Mouse (Mus musculus) bone marrow, adult 2 months (tissue): ENCODE measurements around the gene E130309D02Rik. TPM values are rescaled to one million over a fixed set of nuclear protein-coding genes. Genes with fewer than 3 reads are reported as not detected.
A peak's percentile ranks its signal among the peaks of the same experiment; 100 is the strongest.

ENCODE experiments used
- H3K27ac ChIP-seq: fragments of 200-500 bp; 2 replicates; pipeline ENCODE4 v1.5.1; 2012; ENCODE audit warnings: low read depth, mild to moderate bottlenecking, control low read depth, inconsistent platforms, low read length; ENCODE audit not compliant: control insufficient read depth, poor library complexity, insufficient read depth
- H3K4me1 ChIP-seq: fragments of 200-500 bp; 2 replicates; pipeline ENCODE4 v1.6.1; 2011; ENCODE audit warnings: low read length; ENCODE audit not compliant: control insufficient read depth, insufficient read depth
- H3K4me3 ChIP-seq: fragments of 200-500 bp; replicated peaks from 2 replicates; pipeline ENCODE3; 2011; ENCODE audit warnings: mild to moderate bottlenecking, low read depth, low read length, control low read depth; ENCODE audit not compliant: control insufficient read depth
- CTCF ChIP-seq: fragments of 200-500 bp; IDR thresholded peaks from 2 replicates; pipeline ENCODE4 v1.5.1; 2011; ENCODE audit warnings: low read length, control low read depth; ENCODE audit not compliant: control insufficient read depth, insufficient read depth
- POLR2A ChIP-seq: fragments of 200-500 bp; IDR thresholded peaks from 2 replicates; pipeline ENCODE4 v1.6.1; 2011; ENCODE audit warnings: low read depth, mild to moderate bottlenecking, control low read depth, low read length, borderline replicate concordance; ENCODE audit not compliant: control insufficient read depth
- WGBS: fragments of 180-500 bp; shearing (Covaris S2); methylation state at CpG from one replicate; pipeline ENCODE4 v1.1.7; 2018; 5-methylcytosine and 5-hydroxymethylcytosine counted together
- polyA plus RNA-seq: library from polyadenylated mRNA; stranded (reverse); fragments of >200 nt; gene quantifications from 2 replicates; pipeline ENCODE4 v1.2.4, GENCODE M21; 2011; ENCODE audit warnings: low replicate concordance; ENCODE audit not compliant: missing spikeins, insufficient read depth, insufficient read length

The E130309D02Rik gene
- polyA plus RNA-seq, 1 experiment: 13.1 TPM

DNA sequence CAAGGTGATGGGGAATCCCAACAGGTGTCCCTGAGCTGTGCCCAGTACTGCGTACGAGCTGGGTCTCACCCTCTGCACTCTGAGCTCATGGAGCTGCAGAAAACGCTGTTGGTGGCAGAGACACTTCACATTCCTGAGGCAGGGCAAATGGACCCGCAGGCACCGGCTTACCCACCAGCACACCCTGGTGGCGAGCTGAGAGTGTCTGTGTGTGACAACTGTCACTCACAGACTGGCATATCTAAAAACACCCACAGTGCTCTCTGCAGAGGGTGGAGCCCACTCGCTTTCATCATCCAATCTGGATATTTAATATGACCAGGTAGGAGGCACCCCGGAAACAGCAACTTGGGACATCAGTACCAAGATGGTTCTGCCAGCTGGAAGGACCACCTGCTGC lies 13.9 kb downstream of the E130309D02Rik start:
- no peak for TF ChIP-seq POLR2A
- peak; percentile 40; the same call in 1 of the 2 replicates for TF ChIP-seq CTCF
- 73% methylated on average over 8 of the region's 8 CpGs for WGBS
- Histone ChIP-seq H3K27ac (no peak overlapping the region), H3K4me3 (no peak overlapping the region), H3K4me1 (no peaks in the 10 kb centered on the region)

DNA sequence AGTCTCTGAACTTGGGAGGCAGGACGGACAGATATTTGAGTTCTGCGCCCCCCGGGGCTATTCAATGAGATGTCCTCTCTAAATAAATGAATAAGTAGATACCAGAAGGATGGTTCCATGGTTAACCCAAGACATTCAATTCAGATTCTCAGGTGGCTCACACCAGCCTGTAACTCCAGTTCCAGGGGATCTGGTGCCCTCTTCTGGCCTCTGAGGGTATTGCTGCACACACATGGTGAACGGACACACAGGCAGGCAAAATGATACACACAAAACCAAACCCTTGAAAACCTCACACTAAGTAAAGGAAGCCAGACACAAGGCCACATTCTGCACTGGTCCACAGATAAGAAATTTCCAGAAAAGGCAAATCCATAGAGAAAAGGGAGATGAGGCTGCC lies 15.5 kb downstream of the E130309D02Rik start:
- WGBS: 87% methylated on average over 4 of the region's 4 CpGs

DNA sequence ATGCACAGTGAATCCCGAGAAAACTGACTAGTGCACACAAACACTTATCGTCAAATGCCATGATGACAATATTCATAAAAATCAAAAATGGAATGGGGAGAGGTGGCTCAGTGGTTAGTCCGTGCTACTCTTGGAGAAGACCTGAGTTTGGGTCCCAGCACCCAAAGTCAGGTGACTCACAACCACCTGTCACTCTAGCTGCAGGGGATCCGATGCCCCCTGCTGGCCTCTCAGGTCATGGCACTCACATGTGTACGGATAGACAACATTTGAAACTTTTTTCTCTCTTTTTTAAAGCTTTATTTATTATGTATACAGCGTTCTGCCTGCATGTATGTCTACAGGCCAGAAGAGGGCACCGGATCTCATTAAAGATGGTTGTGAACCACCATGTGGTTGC lies 16.8 kb downstream of the E130309D02Rik start:
- no peak overlapping the region for H3K27ac ChIP-seq
- TF ChIP-seq CTCF: peak; percentile 35; the same call in 1 of the 2 replicates
- TF ChIP-seq POLR2A: no peak
- H3K4me3 ChIP-seq: no peak overlapping the region
- WGBS: 91% methylated on average over 7 of the region's 7 CpGs
- H3K4me1 ChIP-seq: no peaks in the 10 kb centered on the region

More for the DNA sequence above, 15.5 kb downstream of the E130309D02Rik start:
- no peaks in the 10 kb centered on the region for H3K4me1 ChIP-seq
- TF ChIP-seq CTCF (peak; percentile 83), POLR2A (no peak)
- no peak overlapping the region for H3K27ac ChIP-seq
- H3K4me3 ChIP-seq: no peak overlapping the region

DNA sequence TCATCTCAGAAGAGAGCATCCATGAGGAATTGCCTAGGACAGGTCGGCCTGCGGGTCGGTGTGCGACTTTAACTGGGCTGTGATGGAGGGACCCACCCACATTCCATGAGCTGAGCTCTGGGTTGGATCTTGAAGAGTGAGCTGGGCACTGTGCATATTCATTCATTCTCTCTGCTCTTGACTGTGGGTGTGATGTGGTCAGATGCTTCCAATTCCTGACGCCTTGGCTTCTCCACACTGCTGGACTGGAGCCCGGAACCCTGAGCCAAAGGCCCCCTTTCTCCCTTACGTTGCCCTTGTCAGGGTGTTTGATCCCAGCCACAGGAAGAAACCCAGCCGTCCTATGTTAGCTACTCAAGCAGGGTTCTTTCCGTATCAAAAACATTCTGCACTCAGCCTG lies 17.2 kb downstream of the E130309D02Rik start:
- Histone ChIP-seq H3K4me3 (no peak overlapping the region), H3K4me1 (no peaks in the 10 kb centered on the region), H3K27ac (no peak overlapping the region)
- TF ChIP-seq CTCF: no peak
- TF ChIP-seq POLR2A: no peak
- 96% methylated on average over 9 of the region's 9 CpGs for WGBS

DNA sequence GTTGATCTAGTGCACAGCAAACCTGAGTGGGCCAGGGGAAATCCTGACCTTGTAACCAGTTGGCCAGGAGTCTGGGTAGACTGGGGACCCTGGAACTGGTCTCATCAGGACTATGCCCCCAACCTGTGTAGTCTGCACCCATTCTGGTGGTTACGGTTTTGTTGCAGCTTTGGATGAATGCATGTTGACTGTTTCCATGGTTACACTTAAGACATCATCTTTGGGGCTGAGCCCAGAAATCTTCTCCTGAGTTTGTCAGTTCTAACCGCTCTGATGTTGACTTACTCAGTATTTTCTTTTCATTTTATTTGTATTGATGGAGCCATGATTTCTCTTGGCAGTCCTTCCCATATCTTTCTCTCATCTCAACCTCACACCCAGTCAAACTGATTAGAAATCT lies 19.8 kb downstream of the E130309D02Rik start:
- no peak overlapping the region for H3K27ac ChIP-seq
- WGBS: 81% methylated on average over 2 of the region's 2 CpGs
- no peak for TF ChIP-seq POLR2A
- no peak for TF ChIP-seq CTCF

DNA sequence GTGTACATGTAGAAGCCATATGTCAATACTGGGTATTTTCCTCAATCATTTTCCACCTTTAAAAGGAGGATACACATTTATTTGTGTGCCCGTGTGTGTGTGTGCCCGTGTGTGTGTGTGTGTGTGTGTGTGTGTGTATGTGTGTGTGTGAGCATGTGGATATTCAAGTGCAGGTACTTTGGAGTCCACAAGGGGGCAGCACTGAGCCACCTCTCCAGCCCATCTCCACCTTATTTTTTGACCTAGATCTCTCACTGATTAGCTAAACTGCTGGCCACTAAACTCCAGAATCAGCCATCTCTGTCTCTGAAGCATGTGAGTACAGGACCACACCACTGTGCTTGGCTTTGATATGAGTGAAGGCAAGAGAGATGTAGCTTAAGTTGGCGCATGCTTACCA lies 20.3 kb downstream of the E130309D02Rik start:
- 90% methylated on average over 3 of the region's 3 CpGs for WGBS
- H3K27ac ChIP-seq: no peak overlapping the region

More for the DNA sequence above, 19.8 kb downstream of the E130309D02Rik start:
- Histone ChIP-seq H3K4me1 (no peaks in the 10 kb centered on the region), H3K4me3 (no peak overlapping the region)

DNA sequence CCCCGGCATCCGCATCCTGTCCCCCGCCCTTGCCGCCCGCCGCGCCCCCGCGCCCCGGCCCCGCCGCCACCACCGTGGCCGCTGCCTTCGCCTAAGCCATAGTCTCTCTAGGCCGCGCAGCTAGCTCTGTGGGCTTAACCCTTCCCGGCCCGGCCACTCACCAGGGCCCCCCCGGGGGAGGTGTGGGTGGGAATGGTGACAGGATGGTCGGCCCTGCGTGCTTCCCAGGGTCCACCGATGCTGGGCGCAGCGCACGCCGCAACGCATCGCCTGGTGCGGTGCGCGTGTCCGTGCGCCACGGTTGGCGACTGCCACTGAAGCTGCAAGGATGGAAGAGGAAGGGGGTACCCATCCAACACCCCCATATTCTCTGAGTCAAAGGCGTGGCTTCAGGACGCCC lies 21.8 kb downstream of the E130309D02Rik start, which contains the start of gene Zfp853:
Zfp853 (minus strand) TSS at position 220 of the 400 bp plus-strand sequence.
- 6% methylated on average over 38 of the region's 38 CpGs for WGBS
- TF ChIP-seq CTCF: no peak
- no peak for TF ChIP-seq POLR2A
- Histone ChIP-seq H3K27ac (no peak within 1 kb of the TSS), H3K4me3 (no peak within 1 kb of the TSS), H3K4me1 (peaks cover 5% of the 10 kb centered on the region)

More for the DNA sequence above, 20.3 kb downstream of the E130309D02Rik start:
- Histone ChIP-seq H3K4me1 (no peaks in the 10 kb centered on the region), H3K4me3 (no peak overlapping the region)
- TF ChIP-seq POLR2A (no peak), CTCF (peak; percentile 53)

DNA sequence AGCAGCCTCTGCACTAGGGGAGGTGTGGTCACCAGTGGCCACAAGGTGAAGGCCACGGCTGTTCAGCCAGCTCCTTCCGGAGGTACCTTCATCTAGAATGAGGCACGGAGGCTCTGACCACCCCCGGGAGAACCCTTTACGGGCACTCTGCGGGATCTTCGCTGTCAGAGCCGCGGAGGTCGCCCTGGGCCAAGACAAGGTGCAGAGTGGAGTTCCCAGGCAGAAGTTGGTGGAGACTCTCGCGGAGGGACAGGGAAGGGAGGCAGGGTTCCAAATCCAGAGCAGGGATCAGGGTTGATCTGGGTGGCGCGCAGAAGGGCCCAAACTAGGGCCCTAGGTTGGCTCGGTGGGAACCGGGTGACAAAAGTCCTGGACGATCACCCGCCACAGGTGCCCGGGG lies 22.3 kb downstream of the E130309D02Rik start:
- no peak for TF ChIP-seq CTCF
- Histone ChIP-seq H3K27ac (no peak overlapping the region), H3K4me1 (peaks cover 7% of the 10 kb centered on the region), H3K4me3 (no peak overlapping the region)
- WGBS: 6% methylated on average over 16 of the region's 19 CpGs

DNA sequence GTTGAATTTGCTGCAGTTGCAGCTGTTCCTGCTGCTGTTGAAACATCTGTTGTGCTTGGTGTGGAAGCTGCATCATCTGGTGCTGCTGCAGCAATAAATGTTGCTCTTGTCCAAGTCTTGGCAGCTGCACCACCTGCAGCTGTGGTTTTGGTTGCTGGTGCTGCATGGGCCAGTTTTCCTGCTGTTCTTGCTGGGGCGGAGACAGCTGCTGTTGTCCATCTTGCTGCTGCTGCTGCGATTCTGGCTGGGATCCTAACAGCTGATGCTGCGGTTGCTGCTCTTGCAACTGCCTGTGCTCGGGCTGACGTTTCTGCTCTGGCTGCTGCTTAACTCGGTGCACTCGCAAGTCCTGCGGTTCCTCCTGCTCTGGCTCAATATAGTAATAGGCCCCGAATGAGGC lies 25.9 kb downstream of the E130309D02Rik start:
- H3K4me3 ChIP-seq: no peak overlapping the region
- TF ChIP-seq CTCF (no peak), POLR2A (no peak)
- WGBS: 67% methylated on average over 9 of the region's 9 CpGs
- H3K27ac ChIP-seq: peak overlapping the region; percentile 35
- H3K4me1 ChIP-seq: peaks cover 9% of the 10 kb centered on the region
